Mouse (Mus musculus): ENCODE measurements around the gene Caly. TPM values are rescaled to one million over a fixed set of nuclear protein-coding genes. Genes with fewer than 3 reads are reported as not detected.

Caly gene
- polyA plus RNA-seq, 1 experiment from 2014 or later = 0.25 TPM

DNA sequence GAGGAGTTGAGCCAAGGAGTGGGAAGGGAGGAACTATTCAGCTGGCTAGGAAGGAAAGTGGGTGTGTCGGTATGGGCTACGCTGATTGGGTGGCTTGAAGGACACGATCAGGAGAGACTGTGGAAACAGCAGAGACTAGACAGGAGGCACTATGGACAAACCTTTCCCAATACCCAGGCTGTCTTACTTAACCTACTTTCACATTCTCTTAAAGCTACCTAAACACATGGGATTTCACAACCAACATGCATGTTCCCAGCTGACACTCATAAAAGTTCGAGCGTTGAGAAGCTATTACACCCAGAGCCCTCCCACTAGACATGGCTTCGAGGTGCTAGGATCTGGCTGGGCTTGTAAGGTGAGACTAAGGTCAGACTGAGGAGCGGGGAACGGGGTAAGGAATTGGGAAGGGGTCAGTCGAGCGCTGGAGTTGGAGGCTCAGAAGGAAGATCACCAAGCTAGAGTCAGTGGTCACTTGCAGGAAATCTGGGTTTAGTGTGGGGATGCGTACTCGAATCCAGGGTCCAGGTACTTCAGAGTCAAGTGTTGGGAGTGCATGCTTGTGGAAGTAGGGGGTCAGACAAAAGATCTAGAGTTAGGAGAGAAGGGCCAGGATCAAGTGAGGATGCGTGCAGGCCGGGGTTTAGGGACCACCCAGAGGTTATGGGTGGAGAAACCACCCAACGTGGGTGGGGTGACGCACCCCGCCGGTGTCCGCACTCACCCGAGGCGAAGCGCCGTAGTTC is 33.4 kb upstream of the Caly start, which contains the start of gene Paox:
Gene Paox, plus strand, starts transcription at position 217 of the 746 bp plus-strand sequence.
- no peaks in the 10 kb centered on the region for H3K9me3 ChIP-seq
- H3K27ac ChIP-seq (replicated peaks) = peak within 1 kb of the TSS; percentile 92
- H3K9ac ChIP-seq = peak within 1 kb of the TSS; percentile 92
- ATAC-seq (ENCODE audit: extremely low read depth, insufficient number of reproducible peaks, low FRiP score, low TSS enrichment) = no peak; the same call in 1 of the 2 replicates
- peaks cover 18% of the 10 kb centered on the region for H3K4me1 ChIP-seq
- WGBS = 2% methylated on average over 23 of the region's 23 CpGs
- H3K36me3 ChIP-seq = peaks cover 23% of the 10 kb centered on the region
- peak within 1 kb of the TSS; percentile 81 for H3K4me3 ChIP-seq
- H3K27me3 ChIP-seq (replicated peaks) = no peaks in the 10 kb centered on the region
- H3K4me2 ChIP-seq = peak within 1 kb of the TSS; percentile 95

DNA sequence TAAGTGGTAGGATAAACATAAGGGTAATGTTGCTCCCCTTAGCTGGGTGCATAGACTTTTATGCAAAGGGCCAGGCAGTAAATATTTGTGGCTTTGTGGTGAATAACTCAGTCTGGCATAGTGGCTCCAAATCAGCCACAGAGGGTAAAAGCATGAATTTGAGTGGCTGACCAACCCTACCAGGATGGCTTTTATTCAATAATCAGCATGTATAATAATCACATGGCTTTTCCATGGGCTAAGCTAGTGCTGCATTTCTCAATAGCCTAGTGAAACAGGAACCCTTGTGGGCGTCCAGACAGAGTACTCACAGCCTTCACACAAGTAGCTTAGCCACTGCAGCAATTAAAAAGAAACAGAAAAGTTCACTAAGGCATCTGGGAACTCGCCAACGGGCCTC is 29.6 kb upstream of the Caly start:
- Histone ChIP-seq H3K4me1 (peaks cover 16% of the 10 kb centered on the region), H3K4me3 (no peak overlapping the region), H3K4me2 (no peak overlapping the region), H3K27me3 (replicated peaks) (no peaks in the 10 kb centered on the region), H3K9me3 (no peaks in the 10 kb centered on the region), H3K27ac (replicated peaks) (no peak overlapping the region), H3K36me3 (peaks cover 61% of the 10 kb centered on the region), H3K9ac (no peak overlapping the region)
- WGBS = 51% methylated on average over 3 of the region's 3 CpGs
- no peak for ATAC-seq (ENCODE audit: extremely low read depth, insufficient number of reproducible peaks, low FRiP score, low TSS enrichment)

DNA sequence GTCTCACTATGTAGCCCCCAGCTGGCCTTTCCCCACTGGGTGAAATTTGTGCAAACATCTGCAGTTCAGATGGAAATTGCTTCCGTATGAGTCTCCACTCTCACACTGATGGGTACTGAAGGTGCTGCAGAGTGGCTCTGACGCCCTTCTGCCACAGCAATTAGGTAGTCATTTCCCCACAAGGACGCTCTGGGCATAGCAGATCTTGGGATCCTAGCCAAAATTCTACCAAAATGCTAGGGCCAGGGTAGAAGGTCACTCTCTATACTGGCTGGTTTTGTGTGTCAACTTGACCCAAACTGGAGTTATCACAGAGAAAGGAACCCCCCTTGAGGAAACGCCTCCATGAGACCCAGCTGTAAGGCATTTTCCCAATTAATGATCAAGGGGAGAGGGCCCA is 21.7 kb upstream of the Caly start:
- Histone ChIP-seq H3K9ac (no peak overlapping the region), H3K9me3 (no peaks in the 10 kb centered on the region), H3K36me3 (peaks cover 59% of the 10 kb centered on the region), H3K4me2 (no peak overlapping the region), H3K27me3 (replicated peaks) (no peaks in the 10 kb centered on the region), H3K27ac (replicated peaks) (no peak overlapping the region), H3K4me1 (peaks cover 14% of the 10 kb centered on the region), H3K4me3 (no peak overlapping the region)
- WGBS = 74% methylated on average over 4 of the region's 4 CpGs
- no peak for ATAC-seq (ENCODE audit: extremely low read depth, insufficient number of reproducible peaks, low FRiP score, low TSS enrichment)

DNA sequence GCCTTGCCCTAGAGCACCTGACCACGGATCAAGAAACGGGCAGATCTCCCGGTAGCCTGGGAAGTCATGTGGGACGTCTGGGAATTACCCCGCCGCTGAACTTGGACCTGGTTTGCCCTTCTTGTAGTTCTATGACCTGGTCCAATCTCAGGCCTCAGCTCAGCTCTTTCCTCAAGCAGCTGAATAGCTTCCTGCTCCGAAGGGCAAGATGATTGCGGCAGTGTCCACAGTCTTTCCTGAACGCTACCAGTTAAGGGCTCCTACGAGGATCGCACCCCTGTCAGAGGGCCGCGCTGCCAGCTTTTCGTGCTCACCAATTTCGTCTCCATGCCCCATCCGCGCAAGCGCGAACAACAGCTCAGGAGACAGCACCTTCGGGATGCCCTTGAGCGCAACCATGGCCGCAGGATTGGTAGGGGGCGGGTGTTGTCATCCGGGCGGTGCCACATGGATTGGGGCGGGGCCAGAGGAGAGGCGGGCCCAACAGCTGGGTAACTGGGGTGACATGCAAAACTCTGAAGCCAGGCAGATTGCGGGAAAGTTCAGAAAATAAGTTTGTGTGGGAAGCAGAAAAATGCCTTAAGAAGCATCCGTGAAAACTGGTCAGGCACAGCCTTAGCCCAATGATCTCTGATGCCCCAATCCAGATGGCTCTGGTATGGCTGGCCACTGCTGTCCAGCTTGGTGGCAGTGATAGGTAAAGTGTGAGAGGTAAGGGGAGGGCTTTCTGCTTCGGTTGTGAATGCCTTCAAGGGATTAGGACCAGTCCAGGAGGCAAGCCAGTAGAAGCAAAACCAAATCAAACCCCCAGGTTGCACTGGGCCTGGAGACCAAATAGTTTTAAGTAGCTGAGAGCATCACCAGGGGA is 19.9 kb upstream of the Caly start, which contains the start of gene Fuom:
Gene Fuom, minus strand, starts transcription at position 449 of the 868 bp plus-strand sequence.
- Histone ChIP-seq H3K4me1 (peaks cover 14% of the 10 kb centered on the region), H3K36me3 (peaks cover 59% of the 10 kb centered on the region), H3K27ac (replicated peaks) (peak within 1 kb of the TSS; percentile 78), H3K4me3 (peak within 1 kb of the TSS; percentile 56), H3K27me3 (replicated peaks) (no peaks in the 10 kb centered on the region), H3K9me3 (no peaks in the 10 kb centered on the region), H3K4me2 (peak within 1 kb of the TSS; percentile 75), H3K9ac (peak within 1 kb of the TSS; percentile 87)
- ATAC-seq (ENCODE audit: extremely low read depth, insufficient number of reproducible peaks, low FRiP score, low TSS enrichment) = peak; percentile 75; the same call in 1 of the 2 replicates
- WGBS = 1% methylated on average over 30 of the region's 30 CpGs

DNA sequence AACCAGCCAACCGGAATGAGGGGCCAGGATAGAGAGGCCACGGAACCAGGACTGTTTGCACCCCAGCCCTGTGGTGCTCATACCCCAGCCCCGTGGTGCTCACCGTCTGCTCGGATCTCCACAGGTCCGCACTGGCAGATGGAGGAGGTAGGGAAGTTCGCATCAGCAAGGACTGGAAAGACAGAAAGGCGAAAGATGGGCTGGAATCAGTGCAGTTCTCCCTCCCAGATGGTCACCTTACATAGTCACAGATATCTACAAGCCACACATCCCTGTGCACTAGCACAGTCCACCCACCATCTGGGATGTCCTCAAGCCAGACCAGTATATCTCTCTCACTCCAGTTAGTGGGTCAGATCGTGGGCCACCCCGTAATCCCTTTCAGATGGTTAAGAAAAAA is 19.1 kb upstream of the Caly start:
- WGBS = 72% methylated on average over 10 of the region's 10 CpGs
- Histone ChIP-seq H3K27me3 (replicated peaks) (no peaks in the 10 kb centered on the region), H3K4me1 (peaks cover 14% of the 10 kb centered on the region), H3K36me3 (peaks cover 53% of the 10 kb centered on the region), H3K27ac (replicated peaks) (peak overlapping the region; percentile 78), H3K4me3 (peak overlapping the region; percentile 56), H3K9me3 (no peaks in the 10 kb centered on the region), H3K4me2 (peak overlapping the region; percentile 75), H3K9ac (peak overlapping the region; percentile 87)
- no peak for ATAC-seq (ENCODE audit: extremely low read depth, insufficient number of reproducible peaks, low FRiP score, low TSS enrichment)

DNA sequence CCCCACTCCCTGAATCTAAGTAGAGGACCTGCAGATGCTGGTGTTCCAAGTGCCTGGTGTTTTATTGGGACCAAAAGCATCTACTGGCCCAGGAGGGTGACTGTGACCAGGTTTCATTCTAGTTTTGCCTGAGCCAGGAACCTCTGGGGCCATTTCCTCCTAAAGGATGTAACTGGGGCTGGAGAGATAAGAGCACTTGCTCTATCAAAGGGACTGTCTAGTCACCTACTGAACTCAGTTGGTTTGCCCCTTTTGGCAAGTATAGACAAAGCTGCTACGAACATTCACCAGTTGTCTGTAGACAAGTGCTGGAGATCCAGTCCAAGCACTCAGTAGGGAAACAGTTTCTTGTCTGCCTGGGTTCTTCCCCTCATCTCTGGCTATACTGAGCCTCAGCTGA is 16.1 kb upstream of the Caly start:
- no peak overlapping the region for H3K4me2 ChIP-seq
- no peaks in the 10 kb centered on the region for H3K27me3 ChIP-seq (replicated peaks)
- WGBS = 59% methylated on average over 1 of the region's 1 CpGs
- H3K9ac ChIP-seq = no peak overlapping the region
- H3K36me3 ChIP-seq = peaks cover 37% of the 10 kb centered on the region
- H3K9me3 ChIP-seq = no peaks in the 10 kb centered on the region
- H3K4me1 ChIP-seq = peaks cover 27% of the 10 kb centered on the region
- H3K4me3 ChIP-seq = no peak overlapping the region
- ATAC-seq (ENCODE audit: extremely low read depth, insufficient number of reproducible peaks, low FRiP score, low TSS enrichment) = no peak
- H3K27ac ChIP-seq (replicated peaks) = no peak overlapping the region

DNA sequence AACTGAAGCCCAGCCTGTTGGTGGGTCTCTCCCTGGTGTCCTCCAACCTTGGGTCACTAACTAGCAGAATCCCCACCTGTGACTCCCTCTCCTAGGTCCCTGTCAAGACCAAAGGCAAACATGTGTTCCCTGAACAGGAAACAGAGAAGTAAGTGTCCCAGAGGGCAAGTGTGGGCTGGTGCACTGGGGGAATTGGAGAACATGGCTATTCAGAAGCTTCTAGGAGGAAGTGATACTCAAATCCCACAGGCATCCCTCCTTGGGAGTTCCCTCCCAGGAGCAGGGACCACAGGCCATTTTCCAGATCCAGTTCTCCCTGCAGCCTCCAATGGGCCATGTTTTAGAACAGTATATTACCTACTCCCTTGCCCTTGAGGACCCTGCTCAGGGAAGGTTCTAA is 13.7 kb upstream of the Caly start:
- no peaks in the 10 kb centered on the region for H3K9me3 ChIP-seq
- no peak for ATAC-seq (ENCODE audit: extremely low read depth, insufficient number of reproducible peaks, low FRiP score, low TSS enrichment)
- H3K4me1 ChIP-seq = peaks cover 16% of the 10 kb centered on the region
- H3K9ac ChIP-seq = no peak overlapping the region
- H3K27me3 ChIP-seq (replicated peaks) = no peaks in the 10 kb centered on the region
- H3K4me3 ChIP-seq = no peak overlapping the region
- H3K27ac ChIP-seq (replicated peaks) = no peak overlapping the region
- H3K4me2 ChIP-seq = no peak overlapping the region
- H3K36me3 ChIP-seq = peaks cover 37% of the 10 kb centered on the region

DNA sequence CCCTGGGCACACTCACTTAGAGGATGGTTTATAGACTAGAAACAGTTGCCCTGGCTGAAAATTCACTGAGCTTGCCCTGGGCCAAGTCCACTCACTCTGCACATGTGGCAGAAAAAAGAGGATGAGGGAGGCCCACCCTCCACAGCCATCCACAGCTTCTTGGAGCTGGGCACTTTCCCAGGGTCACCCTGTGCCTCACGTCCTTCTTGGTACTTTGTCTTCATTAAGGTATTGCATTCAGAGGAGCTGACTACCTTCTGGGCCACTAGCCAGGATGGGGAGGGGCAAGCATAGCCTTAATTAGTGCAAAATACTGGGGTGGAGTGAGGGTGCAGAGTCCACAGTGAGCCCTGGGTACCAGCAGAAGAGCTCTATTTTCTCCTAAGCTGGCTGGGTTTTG is 13.2 kb upstream of the Caly start:
- Histone ChIP-seq H3K9me3 (no peaks in the 10 kb centered on the region), H3K36me3 (peaks cover 33% of the 10 kb centered on the region), H3K4me1 (peaks cover 12% of the 10 kb centered on the region), H3K4me2 (no peak overlapping the region), H3K9ac (no peak overlapping the region), H3K27ac (replicated peaks) (no peak overlapping the region), H3K27me3 (replicated peaks) (no peaks in the 10 kb centered on the region), H3K4me3 (no peak overlapping the region)
- ATAC-seq (ENCODE audit: extremely low read depth, insufficient number of reproducible peaks, low FRiP score, low TSS enrichment) = no peak
- WGBS = 35% methylated on average over 1 of the region's 1 CpGs

DNA sequence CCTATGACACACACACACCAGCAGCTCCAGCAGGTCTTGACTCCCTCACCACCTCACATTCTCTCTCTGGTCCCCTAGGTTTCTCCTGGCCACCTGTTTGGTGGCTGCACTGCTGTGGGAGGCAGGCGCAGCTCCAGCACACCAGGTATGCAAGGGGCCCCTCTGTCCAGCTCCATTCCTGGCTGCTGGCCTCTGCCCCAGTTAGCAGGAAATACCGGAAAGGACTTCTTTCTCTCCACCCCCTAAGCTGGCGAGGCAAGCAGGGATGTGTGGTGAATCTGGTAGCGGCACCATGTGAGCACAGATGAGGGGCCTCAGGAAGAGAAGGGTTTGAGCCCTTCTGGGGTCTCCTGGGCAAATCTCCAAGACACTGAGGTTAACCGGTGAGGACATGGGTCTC is 12.6 kb upstream of the Caly start:
- Histone ChIP-seq H3K27me3 (replicated peaks) (no peaks in the 10 kb centered on the region), H3K9me3 (no peaks in the 10 kb centered on the region), H3K4me1 (peaks cover 12% of the 10 kb centered on the region), H3K36me3 (peaks cover 28% of the 10 kb centered on the region), H3K27ac (replicated peaks) (no peak overlapping the region), H3K4me3 (no peak overlapping the region), H3K9ac (peak overlapping the region; percentile 45; the same call in 1 of the 2 replicates), H3K4me2 (peak overlapping the region; percentile 11; the same call in 1 of the 2 replicates)
- WGBS = 36% methylated on average over 5 of the region's 5 CpGs
- no peak for ATAC-seq (ENCODE audit: extremely low read depth, insufficient number of reproducible peaks, low FRiP score, low TSS enrichment)

DNA sequence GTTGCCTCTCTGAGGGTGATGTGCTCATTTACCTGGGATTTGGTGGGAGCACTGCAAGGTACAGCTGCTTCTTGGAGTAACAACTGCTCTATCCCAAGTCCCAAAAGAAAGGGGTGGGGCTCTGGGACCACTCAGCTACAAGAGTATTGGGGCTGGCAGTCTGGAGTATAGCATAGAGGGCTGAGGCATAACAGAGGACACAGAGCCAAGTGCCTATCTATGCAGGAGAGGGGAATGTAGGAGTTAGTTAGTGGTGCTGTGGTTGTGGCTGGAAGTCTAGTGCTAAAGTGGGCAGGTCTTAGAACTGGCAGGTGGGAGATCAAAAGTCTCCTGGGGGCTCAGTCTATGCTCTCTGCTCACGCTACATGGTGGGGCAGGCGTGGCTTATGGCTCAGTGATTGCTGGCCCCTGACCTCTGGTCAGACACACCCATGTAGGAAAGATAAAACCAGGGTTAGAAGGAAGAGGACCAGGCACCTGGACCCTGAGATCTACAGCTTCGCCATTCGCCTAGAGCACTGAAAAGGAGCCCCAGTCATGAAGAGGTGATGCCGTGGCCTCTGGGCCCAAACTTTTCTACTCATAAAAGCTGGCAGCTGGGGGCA is 10.7 kb upstream of the Caly start, which contains the start of gene Prap1:
Gene Prap1, plus strand, starts transcription at position 472 of the 605 bp plus-strand sequence.
- WGBS = 59% methylated on average over 5 of the region's 5 CpGs
- Histone ChIP-seq H3K9me3 (no peaks in the 10 kb centered on the region), H3K36me3 (peaks cover 10% of the 10 kb centered on the region), H3K4me2 (no peak within 1 kb of the TSS), H3K4me1 (peaks cover 12% of the 10 kb centered on the region), H3K4me3 (no peak within 1 kb of the TSS), H3K27ac (replicated peaks) (no peak within 1 kb of the TSS), H3K9ac (no peak within 1 kb of the TSS), H3K27me3 (replicated peaks) (peaks cover 3% of the 10 kb centered on the region; the same call in 1 of the 2 replicates)
- no peak for ATAC-seq (ENCODE audit: extremely low read depth, insufficient number of reproducible peaks, low FRiP score, low TSS enrichment)

DNA sequence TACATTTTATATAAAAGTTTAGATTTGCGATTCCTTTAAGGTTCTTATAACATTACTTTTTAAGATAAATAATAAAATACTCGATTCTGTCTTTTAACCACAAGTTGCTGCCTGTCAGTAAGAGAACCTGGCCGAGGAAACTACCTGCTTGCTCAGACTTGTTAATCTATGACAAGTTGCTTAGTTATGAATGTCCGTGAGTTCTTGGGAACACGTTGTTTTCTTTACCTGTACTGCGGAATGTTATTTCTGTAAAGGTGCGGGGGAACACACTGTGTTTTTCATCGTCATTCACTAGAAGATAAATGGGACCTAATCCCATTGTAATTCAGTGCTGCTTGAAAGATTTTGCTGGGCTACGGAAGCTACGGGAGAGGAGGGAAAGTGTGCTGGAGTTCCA is 8.3 kb upstream of the Caly start:
- Histone ChIP-seq H3K9me3 (no peaks in the 10 kb centered on the region), H3K4me1 (peaks cover 12% of the 10 kb centered on the region), H3K27ac (replicated peaks) (no peak overlapping the region), H3K36me3 (no peaks in the 10 kb centered on the region), H3K4me3 (no peak overlapping the region), H3K4me2 (no peak overlapping the region), H3K9ac (no peak overlapping the region), H3K27me3 (replicated peaks) (peaks cover 3% of the 10 kb centered on the region; the same call in 1 of the 2 replicates)
- no peak for ATAC-seq (ENCODE audit: extremely low read depth, insufficient number of reproducible peaks, low FRiP score, low TSS enrichment)
- 78% methylated on average over 10 of the region's 10 CpGs for WGBS
